Mouse (Mus musculus): ENCODE data around the gene Nup93. TPM values are rescaled to one million over a fixed set of nuclear protein-coding genes. Genes with fewer than 3 reads are reported as not detected.

The Nup93 gene
- polyA plus RNA-seq (2012): 6.5 and 10.0 TPM in 2 replicates

GRCm38 (mm10) chr8:94214252-94215173 lies at the start of gene Nup93:
TSS of gene Nup93 (plus strand) at chr8:94214564.
- TF ChIP-seq GATA1 (IDR thresholded peaks at IDR 0.05; ENCODE audit: low read length): no peak

GRCm38 (mm10) chr8:94167244-94167643 lies 47.1 kb upstream of the Nup93 start:
- no peak for TF ChIP-seq GATA1 (IDR thresholded peaks at IDR 0.05; ENCODE audit: low read length)

- TF ChIP-seq GATA1 (IDR thresholded peaks at IDR 0.05; ENCODE audit: low read length): no peak
Observed at GRCm38 (mm10) chr8:94169547-94169946, 44.8 kb upstream of the Nup93 start.

GRCm38 (mm10) chr8:94171321-94171755 lies 43.0 kb upstream of the Nup93 start:
- TF ChIP-seq GATA1 (IDR thresholded peaks at IDR 0.05; ENCODE audit: low read length): no peak

- no peak for TF ChIP-seq GATA1 (IDR thresholded peaks at IDR 0.05; ENCODE audit: low read length)
Observed at GRCm38 (mm10) chr8:94172075-94172808, 42.1 kb upstream of the Nup93 start, which contains the start of gene Mt2. TSS of gene Mt2 (plus strand) at chr8:94172664.

GRCm38 (mm10) chr8:94172809-94173732 lies 41.3 kb upstream of the Nup93 start:
- no peak for TF ChIP-seq GATA1 (IDR thresholded peaks at IDR 0.05; ENCODE audit: low read length)

GRCm38 (mm10) chr8:94173848-94174403 lies 40.4 kb upstream of the Nup93 start:
- TF ChIP-seq GATA1 (IDR thresholded peaks at IDR 0.05; ENCODE audit: low read length): no peak

GRCm38 (mm10) chr8:94174619-94175213 lies 39.6 kb upstream of the Nup93 start:
- TF ChIP-seq GATA1 (IDR thresholded peaks at IDR 0.05; ENCODE audit: low read length): no peak

- no peak for TF ChIP-seq GATA1 (IDR thresholded peaks at IDR 0.05; ENCODE audit: low read length)
Observed at GRCm38 (mm10) chr8:94177716-94178390, 36.5 kb upstream of the Nup93 start.

- TF ChIP-seq GATA1 (IDR thresholded peaks at IDR 0.05; ENCODE audit: low read length): peak; percentile 57
Observed at GRCm38 (mm10) chr8:94178857-94179712, 35.3 kb upstream of the Nup93 start, which contains the start of gene Mt1. TSS of gene Mt1 (plus strand) at chr8:94179082.

GRCm38 (mm10) chr8:94179713-94180560 lies 34.4 kb upstream of the Nup93 start:
- TF ChIP-seq GATA1 (IDR thresholded peaks at IDR 0.05; ENCODE audit: low read length): no peak

- no peak for TF ChIP-seq GATA1 (IDR thresholded peaks at IDR 0.05; ENCODE audit: low read length)
Observed at GRCm38 (mm10) chr8:94180561-94180908, 33.8 kb upstream of the Nup93 start.
